Mouse (Mus musculus): Measurements from ENCODE around the gene Cnot3. TPM values are rescaled to one million over a fixed set of nuclear protein-coding genes. Genes with fewer than 3 reads are reported as not detected.
"Not testable (repeated sequence)": the region's sequence is repeated elsewhere in the genome, so short reads cannot be mapped to it uniquely, and the experiment has no call there.

The Cnot3 gene
- polyA plus RNA-seq, 1 experiment from 2014 or later, result 55.3 TPM

- ATAC-seq, result no peak
- Histone ChIP-seq H3K4me3 (peak overlapping the region; percentile 87), H3K27ac (no peak overlapping the region), H3K9ac (peak overlapping the region; percentile 91), H3K9me3 (replicated peaks) (no peaks in the 10 kb centered on the region), H3K36me3 (ENCODE audit: poor library complexity, severe bottlenecking) (peaks cover 36% of the 10 kb centered on the region), H3K4me2 (peak overlapping the region; percentile 96), H3K4me1 (peaks cover 22% of the 10 kb centered on the region), H3K27me3 (no peaks in the 10 kb centered on the region)
- WGBS, result 42% methylated on average over 6 of the region's 6 CpGs
Observed at GRCm38 (mm10) chr7:3705911-3706310, 60.8 kb downstream of the Cnot3 start.

- Histone ChIP-seq H3K9me3 (replicated peaks) (no peaks in the 10 kb centered on the region), H3K4me3 (peak overlapping the region; percentile 87), H3K36me3 (ENCODE audit: poor library complexity, severe bottlenecking) (peaks cover 31% of the 10 kb centered on the region), H3K4me2 (peak overlapping the region; percentile 96), H3K27ac (no peak overlapping the region; the same call in 1 of the 2 replicates), H3K27me3 (no peaks in the 10 kb centered on the region), H3K9ac (peak overlapping the region; percentile 91), H3K4me1 (peaks cover 22% of the 10 kb centered on the region)
- no peak for ATAC-seq
- WGBS, result 45% methylated on average over 11 of the region's 11 CpGs
Observed at GRCm38 (mm10) chr7:3706343-3706934, 61.4 kb downstream of the Cnot3 start.

GRCm38 (mm10) chr7:3707027-3707426 is 62.0 kb downstream of the Cnot3 start:
- no peak for ATAC-seq
- Histone ChIP-seq H3K9me3 (replicated peaks) (no peaks in the 10 kb centered on the region), H3K4me3 (peak overlapping the region; percentile 87; the same call in 1 of the 2 replicates), H3K36me3 (ENCODE audit: poor library complexity, severe bottlenecking) (peaks cover 29% of the 10 kb centered on the region), H3K4me2 (peak overlapping the region; percentile 96), H3K27ac (no peak overlapping the region), H3K27me3 (no peaks in the 10 kb centered on the region), H3K4me1 (peaks cover 22% of the 10 kb centered on the region), H3K9ac (no peak overlapping the region; the same call in 1 of the 2 replicates)
- WGBS, result 73% methylated on average over 4 of the region's 4 CpGs

- 23% methylated on average over 7 of the region's 7 CpGs for WGBS
- Histone ChIP-seq H3K27ac (no peak overlapping the region), H3K9ac (no peak overlapping the region), H3K36me3 (ENCODE audit: poor library complexity, severe bottlenecking) (peaks cover 29% of the 10 kb centered on the region), H3K9me3 (replicated peaks) (no peaks in the 10 kb centered on the region), H3K4me2 (no peak overlapping the region), H3K4me3 (no peak overlapping the region), H3K27me3 (no peaks in the 10 kb centered on the region), H3K4me1 (peaks cover 22% of the 10 kb centered on the region)
- no peak for ATAC-seq
Observed at GRCm38 (mm10) chr7:3707568-3708413, 62.7 kb downstream of the Cnot3 start.

GRCm38 (mm10) chr7:3708447-3708980 is 63.4 kb downstream of the Cnot3 start:
- not testable (repeated sequence) for H3K4me2 ChIP-seq; H3K27ac ChIP-seq; ATAC-seq; H3K27me3 ChIP-seq; H3K9me3 ChIP-seq (replicated peaks); H3K4me3 ChIP-seq; H3K9ac ChIP-seq
- Histone ChIP-seq H3K4me1 (peaks cover 22% of the 10 kb centered on the region), H3K36me3 (ENCODE audit: poor library complexity, severe bottlenecking) (peaks cover 29% of the 10 kb centered on the region)
- WGBS, result 43% methylated on average over 5 of the region's 5 CpGs

- 87% methylated on average over 1 of the region's 1 CpGs for WGBS
- ATAC-seq, result no peak
- Histone ChIP-seq H3K9me3 (replicated peaks) (no peaks in the 10 kb centered on the region), H3K27me3 (no peaks in the 10 kb centered on the region), H3K4me2 (no peak overlapping the region), H3K4me1 (peaks cover 22% of the 10 kb centered on the region), H3K36me3 (ENCODE audit: poor library complexity, severe bottlenecking) (peaks cover 29% of the 10 kb centered on the region), H3K27ac (no peak overlapping the region), H3K4me3 (no peak overlapping the region), H3K9ac (no peak overlapping the region)
Observed at GRCm38 (mm10) chr7:3709000-3709399, 63.9 kb downstream of the Cnot3 start.

Small RNAs within 50 kb of the gene (microRNA-seq; reads per million reads assigned to microRNA genes)
- 2.4 reads per million for gene Mir3572

Other genes with a start within 250 kb of the Cnot3 start
- gene Cacng6, start 221.1 kb upstream of the Cnot3 start, polyA plus RNA-seq (2015; fragmentation: Nextera tagmentation; extraction: Ambion mirVana), result not detected in 2 replicates
- gene Tarm1, start 142.6 kb upstream of the Cnot3 start, polyA plus RNA-seq (2015; fragmentation: Nextera tagmentation; extraction: Ambion mirVana), result not detected in 2 replicates
- gene Oscar, start 29.1 kb upstream of the Cnot3 start, polyA plus RNA-seq (2015; fragmentation: Nextera tagmentation; extraction: Ambion mirVana), result 0.27 and 0.34 TPM in 2 replicates
- 452 and 481 TPM in 2 replicates for gene Ndufa3, start 27.9 kb upstream of the Cnot3 start, polyA plus RNA-seq (2015; fragmentation: Nextera tagmentation; extraction: Ambion mirVana)
- 31.3 and 33.1 TPM in 2 replicates for gene Tfpt, start 15.3 kb upstream of the Cnot3 start, polyA plus RNA-seq (2015; fragmentation: Nextera tagmentation; extraction: Ambion mirVana)
- 134 and 149 TPM in 2 replicates for gene Prpf31, start 15.3 kb upstream of the Cnot3 start, polyA plus RNA-seq (2015; fragmentation: Nextera tagmentation; extraction: Ambion mirVana)
- gene Leng1, start 20.6 kb downstream of the Cnot3 start, polyA plus RNA-seq (2015; fragmentation: Nextera tagmentation; extraction: Ambion mirVana), result 16.1 and 19.2 TPM in 2 replicates
- 2.1 and 3.4 TPM in 2 replicates for gene Tmc4, start 32.3 kb downstream of the Cnot3 start, polyA plus RNA-seq (2015; fragmentation: Nextera tagmentation; extraction: Ambion mirVana)
- 227 and 236 TPM in 2 replicates for gene Tsen34, start 47.6 kb downstream of the Cnot3 start, polyA plus RNA-seq (2015; fragmentation: Nextera tagmentation; extraction: Ambion mirVana)
- 36.2 and 41.6 TPM in 2 replicates for gene Mboat7, start 48.3 kb downstream of the Cnot3 start, polyA plus RNA-seq (2015; fragmentation: Nextera tagmentation; extraction: Ambion mirVana)
- 1,199 and 1,336 TPM in 2 replicates for gene Rps9, start 58.7 kb downstream of the Cnot3 start, polyA plus RNA-seq (2015; fragmentation: Nextera tagmentation; extraction: Ambion mirVana)
- gene Pirb, start 75.1 kb downstream of the Cnot3 start, polyA plus RNA-seq (2015; fragmentation: Nextera tagmentation; extraction: Ambion mirVana), result 0.18 and 0.19 TPM in 2 replicates
- gene Gm15448, start 180.4 kb downstream of the Cnot3 start, polyA plus RNA-seq (2015; fragmentation: Nextera tagmentation; extraction: Ambion mirVana), result not detected in 2 replicates
- gene Pira2, start 199.8 kb downstream of the Cnot3 start, polyA plus RNA-seq (2015; fragmentation: Nextera tagmentation; extraction: Ambion mirVana), result not detected in 2 replicates

Measured in forebrain, embryonic 13.5 days (tissue).